Mouse (Mus musculus): Measurements from ENCODE around the gene St3gal5. TPM values are rescaled to one million over a fixed set of nuclear protein-coding genes. Genes with fewer than 3 reads are reported as not detected.
A peak's percentile ranks its signal among the peaks of the same experiment; 100 is the strongest.

St3gal5 gene
- polyA plus RNA-seq, 1 experiment from 2014 or later, result 29.6 TPM

- no peaks in the 10 kb centered on the region for H3K9me3 ChIP-seq
- no peak overlapping the region for H3K27ac ChIP-seq
- no peak for ATAC-seq (ENCODE audit: insufficient number of reproducible peaks, insufficient read depth, low FRiP score, low TSS enrichment, low read depth)
- no peak overlapping the region for H3K4me2 ChIP-seq
- no peaks in the 10 kb centered on the region for H3K36me3 ChIP-seq
- no peak overlapping the region for H3K4me3 ChIP-seq (replicated peaks)
- no peaks in the 10 kb centered on the region for H3K27me3 ChIP-seq
- H3K4me1 ChIP-seq (replicated peaks), result peaks cover 49% of the 10 kb centered on the region
- 80% methylated on average over 6 of the region's 6 CpGs for WGBS
- no peak overlapping the region for H3K9ac ChIP-seq (replicated peaks)
Observed at GRCm38 (mm10) chr6:72186809-72187208, 89.4 kb downstream of the St3gal5 start.

- Histone ChIP-seq H3K4me2 (peak overlapping the region; percentile 64), H3K9ac (replicated peaks) (peak overlapping the region; percentile 57), H3K4me1 (replicated peaks) (peaks cover 49% of the 10 kb centered on the region), H3K27ac (peak overlapping the region; percentile 93), H3K9me3 (no peaks in the 10 kb centered on the region), H3K36me3 (no peaks in the 10 kb centered on the region), H3K4me3 (replicated peaks) (peak overlapping the region; percentile 29), H3K27me3 (no peaks in the 10 kb centered on the region)
- ATAC-seq (ENCODE audit: insufficient number of reproducible peaks, insufficient read depth, low FRiP score, low TSS enrichment, low read depth), result peak; percentile 81; the same call in 1 of the 2 replicates
- WGBS, result 2% methylated on average over 29 of the region's 29 CpGs
Observed at GRCm38 (mm10) chr6:72189061-72189863, 91.9 kb downstream of the St3gal5 start.

- no peaks in the 10 kb centered on the region for H3K36me3 ChIP-seq
- ATAC-seq (ENCODE audit: insufficient number of reproducible peaks, insufficient read depth, low FRiP score, low TSS enrichment, low read depth), result no peak
- no peaks in the 10 kb centered on the region for H3K9me3 ChIP-seq
- H3K27me3 ChIP-seq, result no peaks in the 10 kb centered on the region
- 0 out of 2 replicates have a peak overlapping the region, but pooled peaks have one; percentile 45 for H3K27ac ChIP-seq
- H3K4me2 ChIP-seq, result peak overlapping the region; percentile 64
- no peak overlapping the region for H3K4me3 ChIP-seq (replicated peaks)
- 19% methylated on average over 6 of the region's 6 CpGs for WGBS
- H3K9ac ChIP-seq (replicated peaks), result no peak overlapping the region
- H3K4me1 ChIP-seq (replicated peaks), result peaks cover 49% of the 10 kb centered on the region
Observed at GRCm38 (mm10) chr6:72190120-72190519, 92.7 kb downstream of the St3gal5 start.

GRCm38 (mm10) chr6:72190577-72190976 lies 93.2 kb downstream of the St3gal5 start:
- Histone ChIP-seq H3K36me3 (no peaks in the 10 kb centered on the region), H3K4me2 (peak overlapping the region; percentile 64), H3K4me3 (replicated peaks) (no peak overlapping the region), H3K9ac (replicated peaks) (no peak overlapping the region), H3K27me3 (no peaks in the 10 kb centered on the region), H3K4me1 (replicated peaks) (peaks cover 49% of the 10 kb centered on the region), H3K27ac (0 out of 2 replicates have a peak overlapping the region, but pooled peaks have one; percentile 45), H3K9me3 (peaks cover 2% of the 10 kb centered on the region; the same call in 1 of the 2 replicates)
- no peak for ATAC-seq (ENCODE audit: insufficient number of reproducible peaks, insufficient read depth, low FRiP score, low TSS enrichment, low read depth)
- 38% methylated on average over 5 of the region's 5 CpGs for WGBS

DNA sequence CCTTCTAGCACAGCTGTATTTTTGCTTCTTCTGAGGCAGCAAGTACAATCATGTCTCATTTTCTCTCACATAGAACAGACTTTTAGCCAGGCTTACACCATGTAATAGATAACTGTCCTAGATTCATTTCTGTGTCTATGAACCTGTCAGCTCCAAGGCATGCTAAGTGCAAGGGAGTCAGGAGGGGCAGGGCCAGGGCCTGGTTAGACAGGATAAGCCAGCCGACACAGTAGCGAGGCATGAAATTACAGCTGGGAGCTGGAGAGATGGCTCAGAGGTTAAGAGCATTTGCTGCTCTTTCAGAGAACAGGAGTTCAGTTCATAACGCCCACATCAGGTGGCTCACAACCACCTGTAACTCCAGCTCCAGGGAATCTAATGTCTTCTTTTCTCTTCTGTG lies 99.3 kb downstream of the St3gal5 start:
- peaks cover 13% of the 10 kb centered on the region for H3K4me1 ChIP-seq (replicated peaks)
- no peaks in the 10 kb centered on the region for H3K36me3 ChIP-seq
- no peak overlapping the region for H3K4me3 ChIP-seq (replicated peaks)
- H3K9me3 ChIP-seq, result peaks cover 4% of the 10 kb centered on the region; the same call in 1 of the 2 replicates
- H3K9ac ChIP-seq (replicated peaks), result no peak overlapping the region
- no peak overlapping the region for H3K4me2 ChIP-seq
- ATAC-seq (ENCODE audit: insufficient number of reproducible peaks, insufficient read depth, low FRiP score, low TSS enrichment, low read depth), result no peak
- no peaks in the 10 kb centered on the region for H3K27me3 ChIP-seq
- no peak overlapping the region for H3K27ac ChIP-seq
- 71% methylated on average over 3 of the region's 3 CpGs for WGBS

GRCm38 (mm10) chr6:72197515-72197914 lies 100.1 kb downstream of the St3gal5 start:
- peaks cover 4% of the 10 kb centered on the region; the same call in 1 of the 2 replicates for H3K9me3 ChIP-seq
- H3K36me3 ChIP-seq, result no peaks in the 10 kb centered on the region
- no peaks in the 10 kb centered on the region for H3K27me3 ChIP-seq
- peaks cover 14% of the 10 kb centered on the region for H3K4me1 ChIP-seq (replicated peaks)
- ATAC-seq (ENCODE audit: insufficient number of reproducible peaks, insufficient read depth, low FRiP score, low TSS enrichment, low read depth), result no peak
- H3K27ac ChIP-seq, result no peak overlapping the region
- H3K4me2 ChIP-seq, result no peak overlapping the region
- H3K4me3 ChIP-seq (replicated peaks), result no peak overlapping the region
- H3K9ac ChIP-seq (replicated peaks), result no peak overlapping the region

GRCm38 (mm10) chr6:72200595-72201256 lies 103.3 kb downstream of the St3gal5 start:
- peaks cover 22% of the 10 kb centered on the region for H3K36me3 ChIP-seq
- 36% methylated on average over 11 of the region's 11 CpGs for WGBS
- H3K27me3 ChIP-seq, result no peaks in the 10 kb centered on the region
- H3K4me3 ChIP-seq (replicated peaks), result no peak overlapping the region
- ATAC-seq (ENCODE audit: insufficient number of reproducible peaks, insufficient read depth, low FRiP score, low TSS enrichment, low read depth), result 0 out of 2 replicates have a peak, but pooled peaks have one; percentile 14
- H3K4me1 ChIP-seq (replicated peaks), result peaks cover 27% of the 10 kb centered on the region
- no peak overlapping the region for H3K4me2 ChIP-seq
- peak overlapping the region; percentile 51; the same call in 1 of the 2 replicates for H3K27ac ChIP-seq
- peaks cover 1% of the 10 kb centered on the region; the same call in 1 of the 2 replicates for H3K9me3 ChIP-seq
- no peak overlapping the region for H3K9ac ChIP-seq (replicated peaks)

DNA sequence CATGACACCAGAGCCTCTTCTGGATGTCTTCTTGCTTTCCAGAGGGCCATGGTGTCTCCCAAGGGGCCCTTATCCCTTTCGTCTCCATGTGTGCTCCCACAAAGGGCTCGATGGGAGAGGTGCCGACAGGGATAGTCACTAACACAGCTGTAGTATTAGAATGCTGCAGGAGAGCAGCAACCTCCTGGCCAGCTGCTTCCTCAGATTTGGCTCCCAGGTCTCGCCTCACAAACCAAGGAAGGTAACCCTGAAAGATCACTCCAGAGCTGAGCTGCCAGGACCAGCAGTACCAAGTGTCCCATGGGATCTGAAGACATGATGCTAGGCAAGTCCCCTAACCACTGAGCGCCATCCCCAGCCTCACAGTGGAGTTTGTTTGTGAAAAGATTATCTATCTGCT lies 105.3 kb downstream of the St3gal5 start:
- no peak overlapping the region for H3K9ac ChIP-seq (replicated peaks)
- no peak overlapping the region for H3K4me2 ChIP-seq
- no peaks in the 10 kb centered on the region for H3K27me3 ChIP-seq
- no peak for ATAC-seq (ENCODE audit: insufficient number of reproducible peaks, insufficient read depth, low FRiP score, low TSS enrichment, low read depth)
- H3K36me3 ChIP-seq, result peaks cover 40% of the 10 kb centered on the region
- H3K27ac ChIP-seq, result no peak overlapping the region
- peaks cover 36% of the 10 kb centered on the region for H3K4me1 ChIP-seq (replicated peaks)
- no peaks in the 10 kb centered on the region for H3K9me3 ChIP-seq
- WGBS, result 82% methylated on average over 5 of the region's 5 CpGs
- H3K4me3 ChIP-seq (replicated peaks), result no peak overlapping the region

GRCm38 (mm10) chr6:72203279-72203678 lies 105.9 kb downstream of the St3gal5 start:
- ATAC-seq (ENCODE audit: insufficient number of reproducible peaks, insufficient read depth, low FRiP score, low TSS enrichment, low read depth), result no peak
- 83% methylated on average over 5 of the region's 5 CpGs for WGBS
- no peak overlapping the region for H3K9ac ChIP-seq (replicated peaks)

More at GRCm38 (mm10) chr6:72203279-72203678, 105.9 kb downstream of the St3gal5 start:
- Histone ChIP-seq H3K27ac (no peak overlapping the region), H3K9me3 (no peaks in the 10 kb centered on the region), H3K4me3 (replicated peaks) (no peak overlapping the region), H3K4me1 (replicated peaks) (peaks cover 39% of the 10 kb centered on the region), H3K27me3 (no peaks in the 10 kb centered on the region), H3K36me3 (peaks cover 46% of the 10 kb centered on the region), H3K4me2 (no peak overlapping the region)
